Mouse (Mus musculus) pancreas, adult 10 weeks (tissue): ENCODE results near the gene Gm6408. TPM values are rescaled to one million over a fixed set of nuclear protein-coding genes. Genes with fewer than 3 reads are reported as not detected.

Source experiments
- polyA plus RNA-seq: library from polyadenylated mRNA; stranded (reverse); fragments of 350-450 nt; fragmentation: Illumina TruSeq; extraction: RNeasy Lipid Tissue Mini Kit (QIAGEN cat#74804); gene quantifications from one replicate; pipeline ENCODE4 v1.2.3, GENCODE M21; 2015; ENCODE audit warnings: low read depth, low replicate concordance; ENCODE audit not compliant: insufficient read depth

The Gm6408 gene
- not detected for polyA plus RNA-seq

DNA sequence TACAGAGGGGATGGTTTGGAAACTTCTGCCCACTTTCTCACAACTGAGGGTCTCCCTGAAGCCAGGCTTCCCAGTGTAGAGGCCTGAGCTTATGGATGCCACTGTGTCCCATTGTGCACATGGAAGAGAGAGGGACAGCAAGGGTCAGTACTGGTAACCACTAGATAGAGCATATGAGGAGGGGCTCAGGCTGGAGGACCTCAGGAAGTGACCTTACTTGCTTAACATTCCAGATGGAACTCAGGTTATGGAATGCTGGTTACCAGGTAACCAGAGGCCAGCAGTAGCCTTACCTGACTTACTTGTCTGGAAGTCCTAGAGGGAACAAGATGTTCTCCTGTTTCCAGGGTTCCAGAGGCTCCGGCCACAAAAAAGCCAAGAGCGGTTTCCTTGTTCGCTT lies at the start of gene Gm6408:
Gm6408 (plus strand) TSS at position 301 of the 400 bp plus-strand sequence.

DNA sequence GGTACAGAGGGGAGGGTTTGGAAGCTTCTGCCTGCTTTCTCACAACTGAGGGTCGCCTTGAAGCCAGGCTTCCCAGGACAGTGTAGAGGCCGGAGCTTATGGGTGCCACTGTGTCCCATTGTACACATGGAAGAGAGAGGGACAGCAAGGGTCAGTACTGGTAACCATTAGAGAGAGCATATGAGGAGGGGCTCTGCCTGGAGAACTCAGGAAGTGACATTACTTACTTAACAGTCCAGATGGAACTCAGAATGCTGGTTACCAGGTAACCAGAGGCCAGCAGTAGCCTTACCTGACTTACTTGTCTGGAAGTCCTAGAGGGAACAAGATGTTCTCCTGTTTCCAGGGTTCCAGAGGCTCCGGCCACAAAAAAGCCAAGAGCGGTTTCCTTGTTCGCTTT lies 9.3 kb downstream of the Gm6408 start, which contains the start of gene Gm6370:
Gm6370 (plus strand) TSS at position 301 of the 400 bp plus-strand sequence.

DNA sequence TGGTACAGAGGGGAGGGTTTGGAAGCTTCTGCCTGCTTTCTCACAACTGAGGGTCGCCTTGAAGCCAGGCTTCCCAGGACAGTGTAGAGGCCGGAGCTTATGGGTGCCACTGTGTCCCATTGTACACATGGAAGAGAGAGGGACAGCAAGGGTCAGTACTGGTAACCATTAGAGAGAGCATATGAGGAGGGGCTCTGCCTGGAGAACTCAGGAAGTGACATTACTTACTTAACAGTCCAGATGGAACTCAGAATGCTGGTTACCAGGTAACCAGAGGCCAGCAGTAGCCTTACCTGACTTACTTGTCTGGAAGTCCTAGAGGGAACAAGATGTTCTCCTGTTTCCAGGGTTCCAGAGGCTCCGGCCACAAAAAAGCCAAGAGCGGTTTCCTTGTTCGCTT lies 20.3 kb downstream of the Gm6408 start, which contains the start of gene 4930449I24Rik:
4930449I24Rik (plus strand) TSS at position 301 of the 400 bp plus-strand sequence.

DNA sequence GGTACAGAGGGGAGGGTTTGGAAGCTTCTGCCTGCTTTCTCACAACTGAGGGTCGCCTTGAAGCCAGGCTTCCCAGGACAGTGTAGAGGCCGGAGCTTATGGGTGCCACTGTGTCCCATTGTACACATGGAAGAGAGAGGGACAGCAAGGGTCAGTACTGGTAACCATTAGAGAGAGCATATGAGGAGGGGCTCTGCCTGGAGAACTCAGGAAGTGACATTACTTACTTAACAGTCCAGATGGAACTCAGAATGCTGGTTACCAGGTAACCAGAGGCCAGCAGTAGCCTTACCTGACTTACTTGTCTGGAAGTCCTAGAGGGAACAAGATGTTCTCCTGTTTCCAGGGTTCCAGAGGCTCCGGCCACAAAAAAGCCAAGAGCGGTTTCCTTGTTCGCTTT lies 32.1 kb downstream of the Gm6408 start, which contains the start of gene Gm3402:
Gm3402 (plus strand) TSS at position 301 of the 400 bp plus-strand sequence.

DNA sequence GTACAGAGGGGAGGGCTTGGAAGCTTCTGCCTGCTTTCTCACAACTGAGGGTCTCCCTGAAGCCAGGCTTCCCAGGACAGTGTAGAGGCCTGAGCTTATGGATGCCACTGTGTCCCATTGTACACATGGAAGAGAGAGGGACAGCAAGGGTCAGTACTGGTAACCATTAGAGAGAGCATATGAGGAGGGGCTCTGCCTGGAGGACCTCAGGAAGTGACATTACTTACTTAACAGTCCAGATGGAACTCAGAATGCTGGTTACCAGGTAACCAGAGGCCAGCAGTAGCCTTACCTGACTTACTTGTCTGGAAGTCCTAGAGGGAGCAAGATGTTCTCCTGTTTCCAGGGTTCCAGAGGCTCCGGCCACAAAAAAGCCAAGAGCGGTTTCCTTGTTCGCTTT lies 43.7 kb downstream of the Gm6408 start, which contains the start of gene Gm3404:
Gm3404 (plus strand) TSS at position 301 of the 400 bp plus-strand sequence.

Other genes with a start within 250 kb of the Gm6408 start
- gene Wasf3, start 97.0 kb upstream of the Gm6408 start, polyA plus RNA-seq: 1.1 TPM
- not detected for gene Gm6370, start 9.4 kb downstream of the Gm6408 start, polyA plus RNA-seq
- not detected for gene 4930449I24Rik, start 20.4 kb downstream of the Gm6408 start, polyA plus RNA-seq
- not detected for gene Gm3402, start 32.2 kb downstream of the Gm6408 start, polyA plus RNA-seq
- not detected for gene Gm3404, start 43.8 kb downstream of the Gm6408 start, polyA plus RNA-seq
- gene Gm3409, start 55.7 kb downstream of the Gm6408 start, polyA plus RNA-seq: not detected
- not detected for gene Gm3415, start 74.2 kb downstream of the Gm6408 start, polyA plus RNA-seq
- not detected for gene Gpr12, start 103.3 kb downstream of the Gm6408 start, polyA plus RNA-seq